Mouse (Mus musculus): Measurements from ENCODE around the gene Bnip2.

- TF ChIP-seq CTCF (IDR thresholded peaks at IDR 0.05; ENCODE audit: borderline replicate concordance, extremely low read depth, insufficient read depth, insufficient read length) (no peak), POLR2A (IDR thresholded peaks at IDR 0.05; ENCODE audit: borderline replicate concordance, extremely low read depth, insufficient read depth, insufficient read length, poor library complexity, severe bottlenecking) (no peak)
These were observed 53.7 kb downstream of the Bnip2 start for GRCm38 (mm10) chr9:70042935-70043334.

Data from brain, embryonic 14.5 days (tissue).